Mouse (Mus musculus) liver, adult 2 months (tissue): Measurements from ENCODE around the gene Lrrc23. TPM values are rescaled to one million over a fixed set of nuclear protein-coding genes. Genes with fewer than 3 reads are reported as not detected.
A peak's percentile ranks its signal among the peaks of the same experiment; 100 is the strongest.

ENCODE experiments used
- DNase-seq: peaks from one replicate; pipeline ENCODE4 v3.0.0-alpha.2; 2011; ENCODE audit warnings: low read depth, low spot score; ENCODE audit errors: extremely low read depth
- H3K27ac ChIP-seq: fragments of 200-500 bp; replicated peaks from 2 replicates; pipeline ENCODE4 v1.5.1; 2012; ENCODE audit warnings: low read depth, mild to moderate bottlenecking, control low read depth, inconsistent platforms, low read length; ENCODE audit not compliant: insufficient read depth
- H3K27me3 ChIP-seq: fragments of 200-500 bp; 2 replicates; pipeline ENCODE4 v1.6.1; 2012; ENCODE audit warnings: mild to moderate bottlenecking, moderate library complexity, low read length, inconsistent platforms; ENCODE audit not compliant: control insufficient read depth, insufficient read depth
- H3K36me3 ChIP-seq: fragments of 200-500 bp; 2 replicates; pipeline ENCODE4 v1.6.1; 2012; ENCODE audit warnings: low read length, inconsistent platforms; ENCODE audit not compliant: control insufficient read depth, insufficient read depth
- H3K4me1 ChIP-seq: fragments of 200-500 bp; 2 replicates; pipeline ENCODE4 v1.6.1; 2011; ENCODE audit warnings: low read length; ENCODE audit not compliant: control insufficient read depth, insufficient read depth
- H3K4me3 ChIP-seq: fragments of 200-500 bp; 2 replicates; pipeline ENCODE4 v1.5.1; 2011; ENCODE audit warnings: low read depth, mild to moderate bottlenecking, control low read depth, low read length, moderate library complexity; ENCODE audit not compliant: insufficient read depth
- H3K79me2 ChIP-seq: fragments of 200-500 bp; 2 replicates; pipeline ENCODE4 v1.6.1; 2012; ENCODE audit warnings: inconsistent platforms, mild to moderate bottlenecking, low read length, moderate library complexity; ENCODE audit not compliant: control insufficient read depth, insufficient read depth
- H3K9ac ChIP-seq: fragments of 200-500 bp; 2 replicates; pipeline ENCODE4 v1.6.1; 2012; ENCODE audit warnings: low read depth, mild to moderate bottlenecking, control low read depth, inconsistent platforms, low read length
- CTCF ChIP-seq: fragments of 200-500 bp; IDR thresholded peaks from 2 replicates; pipeline ENCODE4 v1.5.1; 2011; ENCODE audit warnings: low read depth, low read length, control low read depth
- POLR2A ChIP-seq: fragments of 200-500 bp; IDR thresholded peaks from 2 replicates; pipeline ENCODE4 v1.6.1; 2011; ENCODE audit warnings: low read length, control low read depth; ENCODE audit not compliant: insufficient read depth; ENCODE audit errors: extremely low read depth
- WGBS: fragments of 180-500 bp; shearing (Covaris S2); methylation state at CpG from one replicate; pipeline ENCODE4 v1.1.7; 2018; 5-methylcytosine and 5-hydroxymethylcytosine counted together
- polyA plus RNA-seq: library from polyadenylated mRNA; depleted of rRNA; stranded (reverse); fragments of >200 nt; gene quantifications from 2 replicates; pipeline ENCODE4 v1.2.3, GENCODE M21; 2012
- total RNA-seq: library from RNA; depleted of rRNA; stranded (reverse); fragments of >200 nt; gene quantifications from 2 replicates; pipeline ENCODE4 v1.2.3, GENCODE M21; 2014

Gene Lrrc23
- total and polyA plus RNA-seq, 2 experiments: not detected

- Histone ChIP-seq H3K27ac (no peak within 1 kb of the TSS), H3K79me2 (no peaks in the 10 kb centered on the region), H3K4me1 (peaks cover 5% of the 10 kb centered on the region; the same call in 1 of the 2 replicates), H3K9ac (peak within 1 kb of the TSS; percentile 69), H3K36me3 (no peaks in the 10 kb centered on the region), H3K4me3 (peak within 1 kb of the TSS; percentile 64), H3K27me3 (peaks cover 9% of the 10 kb centered on the region)
- 1% methylated on average over 54 of the region's 54 CpGs for WGBS
- no peak for DNase-seq
- TF ChIP-seq POLR2A (no peak), CTCF (no peak)
Observed at GRCm38 (mm10) chr6:124769101-124769765, 10.3 kb downstream of the Lrrc23 start, which contains the start of gene Eno2. Gene Eno2 (minus strand): TSS chr6:124769673.

GRCm38 (mm10) chr6:124768704-124769044 lies 10.9 kb downstream of the Lrrc23 start:
- WGBS: 11% methylated on average over 9 of the region's 9 CpGs
- Histone ChIP-seq H3K4me1 (peaks cover 5% of the 10 kb centered on the region; the same call in 1 of the 2 replicates), H3K4me3 (no peak overlapping the region), H3K9ac (no peak overlapping the region), H3K27me3 (peaks cover 9% of the 10 kb centered on the region), H3K27ac (no peak overlapping the region), H3K79me2 (no peaks in the 10 kb centered on the region), H3K36me3 (no peaks in the 10 kb centered on the region)
- no peak for DNase-seq
- no peak for TF ChIP-seq CTCF
- TF ChIP-seq POLR2A: no peak

GRCm38 (mm10) chr6:124767920-124768703 lies 11.4 kb downstream of the Lrrc23 start:
- Histone ChIP-seq H3K4me3 (no peak overlapping the region), H3K79me2 (no peaks in the 10 kb centered on the region), H3K4me1 (peaks cover 5% of the 10 kb centered on the region; the same call in 1 of the 2 replicates), H3K27me3 (peaks cover 9% of the 10 kb centered on the region), H3K27ac (no peak overlapping the region), H3K36me3 (no peaks in the 10 kb centered on the region), H3K9ac (no peak overlapping the region)
- 51% methylated on average over 19 of the region's 19 CpGs for WGBS
- DNase-seq: no peak
- TF ChIP-seq CTCF (no peak), POLR2A (no peak)

GRCm38 (mm10) chr6:124767536-124767919 lies 12.0 kb downstream of the Lrrc23 start:
- H3K27me3 ChIP-seq: peaks cover 9% of the 10 kb centered on the region
- no peak overlapping the region for H3K27ac ChIP-seq
- H3K4me3 ChIP-seq: no peak overlapping the region
- WGBS: 70% methylated on average over 4 of the region's 4 CpGs
- TF ChIP-seq CTCF (no peak), POLR2A (no peak)
- H3K36me3 ChIP-seq: no peaks in the 10 kb centered on the region
- no peak for DNase-seq
- peaks cover 5% of the 10 kb centered on the region; the same call in 1 of the 2 replicates for H3K4me1 ChIP-seq
- H3K79me2 ChIP-seq: no peaks in the 10 kb centered on the region
- no peak overlapping the region for H3K9ac ChIP-seq

- WGBS: 85% methylated on average over 7 of the region's 7 CpGs
- peaks cover 9% of the 10 kb centered on the region for H3K27me3 ChIP-seq
Observed at GRCm38 (mm10) chr6:124765951-124766350, 13.6 kb downstream of the Lrrc23 start.

GRCm38 (mm10) chr6:124759259-124759658 lies 20.3 kb downstream of the Lrrc23 start:
- 2% methylated on average over 5 of the region's 5 CpGs for WGBS

More at GRCm38 (mm10) chr6:124765951-124766350, 13.6 kb downstream of the Lrrc23 start:
- TF ChIP-seq CTCF: no peak
- TF ChIP-seq POLR2A: no peak
- DNase-seq: no peak
- no peaks in the 10 kb centered on the region for H3K36me3 ChIP-seq
- no peak overlapping the region for H3K27ac ChIP-seq
- H3K4me3 ChIP-seq: no peak overlapping the region
- peaks cover 5% of the 10 kb centered on the region; the same call in 1 of the 2 replicates for H3K4me1 ChIP-seq
- no peak overlapping the region for H3K9ac ChIP-seq
- H3K79me2 ChIP-seq: no peaks in the 10 kb centered on the region

More at GRCm38 (mm10) chr6:124759259-124759658, 20.3 kb downstream of the Lrrc23 start:
- Histone ChIP-seq H3K27ac (no peak overlapping the region), H3K27me3 (no peaks in the 10 kb centered on the region), H3K79me2 (peaks cover 23% of the 10 kb centered on the region), H3K36me3 (no peaks in the 10 kb centered on the region), H3K9ac (no peak overlapping the region), H3K4me1 (peaks cover 26% of the 10 kb centered on the region), H3K4me3 (no peak overlapping the region)
- no peak for TF ChIP-seq POLR2A
- TF ChIP-seq CTCF: peak; percentile 96
- peak; percentile 73 for DNase-seq
